Mouse (Mus musculus) left cerebral cortex, adult 9 months (tissue): ENCODE data around the gene Tmem254c.
"Not testable (repeated sequence)": the region's sequence is repeated elsewhere in the genome, so short reads cannot be mapped to it uniquely, and the experiment has no call there.

ENCODE experiments used
- DNase-seq, 2 experiments: peaks; one replicate each; pipeline ENCODE4 v3.0.0; 2022; ENCODE audit warnings: low spot score in 2 of 2

Gene Tmem254c

GRCm38 (mm10) chr14:26067325-26067633 is at the start of gene Tmem254c:
Gene Tmem254c (minus strand): TSS chr14:26067355.
- DNase-seq = not testable (repeated sequence)

- DNase-seq = not testable (repeated sequence)
Observed at GRCm38 (mm10) chr14:26097622-26098021, 30.5 kb upstream of the Tmem254c start.

GRCm38 (mm10) chr14:26081997-26082396 is 14.8 kb upstream of the Tmem254c start, which contains the start of gene Cphx3:
Gene Cphx3 (plus strand): TSS chr14:26082297.
- not testable (repeated sequence) for DNase-seq

GRCm38 (mm10) chr14:26081216-26081615 is 14.1 kb upstream of the Tmem254c start, which contains the start of gene Cphx2:
Gene Cphx2 (plus strand): TSS chr14:26081516.
- DNase-seq = not testable (repeated sequence)

- DNase-seq = not testable (repeated sequence)
Observed at GRCm38 (mm10) chr14:26076620-26077390, 9.7 kb upstream of the Tmem254c start.

GRCm38 (mm10) chr14:26066574-26067324 is 406 bp downstream of the Tmem254c start:
- DNase-seq = not testable (repeated sequence)

GRCm38 (mm10) chr14:26059362-26059761 is 7.8 kb downstream of the Tmem254c start:
- not testable (repeated sequence) for DNase-seq

GRCm38 (mm10) chr14:26058184-26058583 is 9.0 kb downstream of the Tmem254c start:
- not testable (repeated sequence) for DNase-seq

- not testable (repeated sequence) for DNase-seq
Observed at GRCm38 (mm10) chr14:26048767-26049166, 18.4 kb downstream of the Tmem254c start.

- DNase-seq = not testable (repeated sequence)
Observed at GRCm38 (mm10) chr14:26047026-26047425, 20.1 kb downstream of the Tmem254c start.

- not testable (repeated sequence) for DNase-seq
Observed at GRCm38 (mm10) chr14:26045007-26045406, 22.1 kb downstream of the Tmem254c start.

- not testable (repeated sequence) for DNase-seq
Observed at GRCm38 (mm10) chr14:26042611-26043010, 24.5 kb downstream of the Tmem254c start, which contains the start of gene Gm9780. Gene Gm9780 (minus strand): TSS chr14:26042711.

GRCm38 (mm10) chr14:26035439-26035838 is 31.7 kb downstream of the Tmem254c start:
- DNase-seq = not testable (repeated sequence)

- DNase-seq = not testable (repeated sequence)
Observed at GRCm38 (mm10) chr14:26034364-26034763, 32.8 kb downstream of the Tmem254c start.

GRCm38 (mm10) chr14:26025653-26026052 is 41.5 kb downstream of the Tmem254c start:
- DNase-seq = not testable (repeated sequence)

- DNase-seq = not testable (repeated sequence)
Observed at GRCm38 (mm10) chr14:26022831-26023230, 44.3 kb downstream of the Tmem254c start.

- DNase-seq = not testable (repeated sequence)
Observed at GRCm38 (mm10) chr14:26021555-26021954, 45.6 kb downstream of the Tmem254c start.

GRCm38 (mm10) chr14:26016414-26016813 is 50.7 kb downstream of the Tmem254c start:
- DNase-seq = not testable (repeated sequence)
